In the genomic region with DNA sequence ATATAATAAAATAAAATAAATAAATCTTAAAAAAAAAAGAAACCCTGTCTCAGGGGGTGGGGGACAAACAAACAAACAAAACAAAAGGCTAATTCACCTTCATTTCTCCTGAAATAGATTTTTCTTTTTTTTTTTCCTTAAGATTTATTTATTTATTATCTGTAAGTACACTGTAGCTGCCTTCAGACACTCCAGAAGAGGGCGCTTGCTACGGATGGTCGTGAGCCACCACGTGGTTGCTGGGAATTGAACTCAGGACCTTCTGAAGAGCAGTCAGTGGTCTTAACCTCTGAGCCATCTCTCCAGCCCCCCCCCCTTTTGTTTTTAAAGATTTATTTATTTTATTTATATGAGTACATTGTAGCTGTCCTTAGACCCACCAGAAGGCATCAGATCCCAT, we compare ENCODE assay signal across 14 mouse cellular contexts. TPM values are rescaled to one million over a fixed set of nuclear protein-coding genes. Genes with fewer than 3 reads are reported as not detected.
DNase-seq lines count a peak whose midpoint lies in the region; ATAC-seq lines count a peak whose summit lies in the region.
"Had no signal": no experiment of that assay in that cellular context is flagged by ENCODE, and none has a peak within 500 bp of the region (broad histone marks: within the 10 kb centered on the region; RNA-seq: fewer than 3 reads in every experiment).

No protein-coding gene starts in this region.

- peaks cover 4% of the 10 kb centered on the region; the same call in 1 of the 2 replicates for H3K27me3 ChIP-seq in heart, embryonic 12.5 days (replicated peaks)
- no peaks in the 10 kb centered on the region for H3K27me3 ChIP-seq in heart, embryonic 11.5 days (ENCODE audit: control insufficient read depth, insufficient read depth, low read length)
- H3K27me3 ChIP-seq in liver, embryonic 13.5 days, result peaks cover 9% of the 10 kb centered on the region
- H3K27me3 ChIP-seq: embryonic facial prominence, embryonic 12.5 days; midbrain, embryonic 13.5 days had no signal

- H3K9me3 ChIP-seq in heart, embryonic 12.5 days (replicated peaks), result no peaks in the 10 kb centered on the region
- H3K9me3 ChIP-seq in heart, embryonic 11.5 days (replicated peaks; ENCODE audit: control insufficient read depth, low read length), result no peaks in the 10 kb centered on the region
- H3K9me3 ChIP-seq in liver, embryonic 13.5 days (replicated peaks), result no peaks in the 10 kb centered on the region
- H3K9me3 ChIP-seq: embryonic facial prominence, embryonic 12.5 days; midbrain, embryonic 13.5 days had no signal

- ATAC-seq in heart, embryonic 12.5 days (ENCODE audit: insufficient number of reproducible peaks, low FRiP score), result no peak
- ATAC-seq in heart, embryonic 11.5 days (replicated peaks; ENCODE audit: insufficient number of reproducible peaks, low FRiP score, low TSS enrichment), result no peak
- no peak for ATAC-seq in liver, embryonic 13.5 days (ENCODE audit: low read depth)
- ATAC-seq: midbrain, embryonic 13.5 days had no signal

- H3K4me3 ChIP-seq in heart, embryonic 12.5 days, result no peak overlapping the region
- no peak overlapping the region for H3K4me3 ChIP-seq in heart, embryonic 11.5 days (ENCODE audit: low read depth, low read length)
- no peak overlapping the region for H3K4me3 ChIP-seq in liver, embryonic 13.5 days (replicated peaks)

- peaks cover 6% of the 10 kb centered on the region; the same call in 1 of the 2 replicates for H3K4me1 ChIP-seq in heart, embryonic 12.5 days (replicated peaks)
- peaks cover 6% of the 10 kb centered on the region; the same call in 1 of the 2 replicates for H3K4me1 ChIP-seq in heart, embryonic 11.5 days (ENCODE audit: control insufficient read depth, insufficient read depth, low read length)
- H3K4me1 ChIP-seq in liver, embryonic 13.5 days (replicated peaks), result peaks cover 15% of the 10 kb centered on the region

- H3K4me2 ChIP-seq in heart, embryonic 12.5 days, result 0 out of 2 replicates have a peak overlapping the region, but pooled peaks have one; percentile 85
- no peak overlapping the region; the same call in 1 of the 2 replicates for H3K4me2 ChIP-seq in heart, embryonic 11.5 days
- H3K4me2 ChIP-seq in liver, embryonic 13.5 days, result peak overlapping the region; percentile 87

- WGBS in heart, embryonic 12.5 days, result 83% methylated on average over 4 of the region's 4 CpGs
- WGBS in heart, embryonic 11.5 days (ENCODE audit: insufficient replicate concordance), result 88% methylated on average over 4 of the region's 4 CpGs
- 53% methylated on average over 4 of the region's 4 CpGs for WGBS in liver, embryonic 13.5 days (ENCODE audit: insufficient replicate concordance)

- no peak overlapping the region for H3K27ac ChIP-seq in heart, embryonic 12.5 days (ENCODE audit: poor library complexity, severe bottlenecking)
- no peak overlapping the region for H3K27ac ChIP-seq in heart, embryonic 11.5 days (ENCODE audit: low read depth, low read length)
- H3K27ac ChIP-seq in liver, embryonic 13.5 days, result no peak overlapping the region
- H3K27ac ChIP-seq: embryonic facial prominence, embryonic 12.5 days had no signal

- peak; percentile 11 for DNase-seq in lung, postnatal 10 days
- DNase-seq in lung, postnatal 4 days, result no peak
- peak; percentile 39 for DNase-seq in ES-CJ7 (ENCODE audit: low read depth, low spot score)
- DNase-seq in liver, embryonic 13.5 days, result no peak
- no peak for DNase-seq in layer of hippocampus, adult 18-20 months (ENCODE audit: low spot score in 2 of 2)
- no peak for DNase-seq in kidney, adult 11 months
- DNase-seq: thymus, postnatal 4 days had no signal

- peaks cover 32% of the 10 kb centered on the region for H3K36me3 ChIP-seq in heart, embryonic 12.5 days
- peaks cover 2% of the 10 kb centered on the region; the same call in 1 of the 2 replicates for H3K36me3 ChIP-seq in heart, embryonic 11.5 days (ENCODE audit: control insufficient read depth, insufficient read depth, low read length)
- H3K36me3 ChIP-seq in liver, embryonic 13.5 days, result peaks cover 28% of the 10 kb centered on the region

- H3K9ac ChIP-seq in heart, embryonic 12.5 days, result no peak overlapping the region
- H3K9ac ChIP-seq in heart, embryonic 11.5 days (ENCODE audit: low read depth, low read length), result no peak overlapping the region
- no peak overlapping the region for H3K9ac ChIP-seq in liver, embryonic 13.5 days
- H3K9ac ChIP-seq: embryonic facial prominence, embryonic 12.5 days had no signal

RNA-seq across cellular contexts. Expression of a gene that starts 1.4 kb away (rescaled TPM):
- 22.0 and 22.9 TPM in 2 replicates for polyA plus RNA-seq in heart, embryonic 12.5 days (2016; fragmentation: Nextera tagmentation; extraction: Ambion mirVana)
- 21.3 and 24.2 TPM in 2 replicates for polyA plus RNA-seq in heart, embryonic 11.5 days (2014; fragmentation: Nextera tagmentation; extraction: Ambion mirVana)
- polyA plus RNA-seq in liver, embryonic 13.5 days (2015; fragmentation: Nextera tagmentation; extraction: Ambion mirVana), result 12.8 and 14.5 TPM in 2 replicates
- total RNA-seq in layer of hippocampus, adult 18-20 months (2021), result 10 to 100 TPM; 30.4 to 30.8 TPM

RNA-seq across cellular contexts. Expression of a gene that starts 1.5 kb away (rescaled TPM):
- polyA plus RNA-seq in heart, embryonic 12.5 days (2016; fragmentation: Nextera tagmentation; extraction: Ambion mirVana), result 13.1 and 15.4 TPM in 2 replicates
- polyA plus RNA-seq in heart, embryonic 11.5 days (2014; fragmentation: Nextera tagmentation; extraction: Ambion mirVana), result 11.9 and 12.1 TPM in 2 replicates
- polyA plus RNA-seq in liver, embryonic 13.5 days (2015; fragmentation: Nextera tagmentation; extraction: Ambion mirVana), result 4.8 and 6.8 TPM in 2 replicates
- 10 to 100 TPM; 68.3 to 70.7 TPM for total RNA-seq in layer of hippocampus, adult 18-20 months (2021)

RNA-seq across cellular contexts. Expression of a gene that starts 39.3 kb away (rescaled TPM):
- polyA plus RNA-seq in heart, embryonic 12.5 days (2016; fragmentation: Nextera tagmentation; extraction: Ambion mirVana), result not detected in 2 replicates
- not detected in 2 replicates for polyA plus RNA-seq in heart, embryonic 11.5 days (2014; fragmentation: Nextera tagmentation; extraction: Ambion mirVana)
- polyA plus RNA-seq in liver, embryonic 13.5 days (2015; fragmentation: Nextera tagmentation; extraction: Ambion mirVana), result not detected in 2 replicates
- not detected for total RNA-seq in layer of hippocampus, adult 18-20 months (2021)
- polyA plus RNA-seq: embryonic facial prominence, embryonic 12.5 days; frontal cortex, adult 2 months; heart, embryonic 16.5 days; limb, embryonic 11.5 days had no signal

RNA-seq across cellular contexts. Expression of a gene that starts 58.9 kb away (rescaled TPM):
- 5.9 and 6.2 TPM in 2 replicates for polyA plus RNA-seq in heart, embryonic 12.5 days (2016; fragmentation: Nextera tagmentation; extraction: Ambion mirVana)
- polyA plus RNA-seq in heart, embryonic 11.5 days (2014; fragmentation: Nextera tagmentation; extraction: Ambion mirVana), result 6.1 and 6.3 TPM in 2 replicates
- polyA plus RNA-seq in liver, embryonic 13.5 days (2015; fragmentation: Nextera tagmentation; extraction: Ambion mirVana), result 0.68 and 1.3 TPM in 2 replicates
- 10 to 100 TPM; 33.5 to 35.0 TPM for total RNA-seq in layer of hippocampus, adult 18-20 months (2021)

Comparison
In these comparisons a context has a peak if more than half of its experiments do, and no peak if none do; other contexts are left out.
1. DNase-seq: peak in lung, postnatal 10 days (single experiment) and ES-CJ7 (single experiment); none in lung, postnatal 4 days (0 of 2), liver, embryonic 13.5 days (single experiment), layer of hippocampus, adult 18-20 months (0 of 2) and kidney, adult 11 months (single experiment).